Mouse (Mus musculus): Measurements from ENCODE around the gene Sufu.

DNA sequence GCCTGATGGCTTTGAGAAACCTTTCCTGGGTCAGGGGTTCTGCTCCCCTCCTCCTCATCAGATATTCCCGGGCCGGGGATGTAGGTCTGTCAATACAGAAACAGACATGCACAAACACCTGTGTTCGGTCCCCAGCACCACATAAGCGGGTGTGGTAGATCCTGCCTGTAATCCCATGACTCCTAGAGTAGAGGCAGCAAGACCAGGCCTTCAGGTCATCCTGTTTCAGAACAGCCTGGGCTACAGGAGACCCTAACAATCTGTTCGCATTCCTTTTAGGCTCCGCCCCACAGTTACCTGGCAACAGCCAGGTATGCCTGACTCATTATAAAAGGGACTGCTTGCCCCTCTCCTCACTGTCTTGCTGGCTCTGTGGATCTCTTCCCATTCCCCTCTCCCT is 47.1 kb upstream of the Sufu start:
- TF ChIP-seq CTCF (IDR thresholded peaks at IDR 0.05; ENCODE audit: extremely low read depth, insufficient read depth, insufficient read length, insufficient replicate concordance) (no peak), POLR2A (IDR thresholded peaks at IDR 0.05; ENCODE audit: low read depth, low read length) (no peak)
